Mouse (Mus musculus) embryonic facial prominence, embryonic 13.5 days (tissue): ENCODE results near the gene Olfr187. TPM values are rescaled to one million over a fixed set of nuclear protein-coding genes. Genes with fewer than 3 reads are reported as not detected.

ENCODE experiments used
- ATAC-seq: fragments of 200-750 bp; cut with Nextera tagmentation; 2 replicates; pipeline ENCODE4 v1.8.0; 2017; ENCODE audit warnings: low read depth; ENCODE audit not compliant: insufficient number of reproducible peaks, insufficient read depth, low FRiP score, low TSS enrichment
- H3K27ac ChIP-seq: fragments of 300-500 bp; sonication (generic); 2 replicates; pipeline ENCODE4 v1.5.1; 2015; ENCODE audit warnings: moderate library complexity, mild to moderate bottlenecking, inconsistent platforms
- H3K27me3 ChIP-seq: fragments of 300-500 bp; sonication (generic); 2 replicates; pipeline ENCODE4 v1.6.1; 2015; ENCODE audit warnings: mild to moderate bottlenecking, inconsistent platforms
- H3K36me3 ChIP-seq: fragments of 300-500 bp; sonication (generic); 2 replicates; pipeline ENCODE4 v1.6.1; 2015; ENCODE audit warnings: mild to moderate bottlenecking, inconsistent platforms
- H3K4me1 ChIP-seq: fragments of 300-500 bp; sonication (generic); 2 replicates; pipeline ENCODE4 v1.6.1; 2015; ENCODE audit warnings: inconsistent platforms
- H3K4me2 ChIP-seq: fragments of 300-500 bp; sonication (generic); 2 replicates; pipeline ENCODE4 v1.6.1; 2015; ENCODE audit warnings: moderate library complexity, mild to moderate bottlenecking, inconsistent platforms
- H3K4me3 ChIP-seq: fragments of 300-500 bp; sonication (generic); 2 replicates; pipeline ENCODE4 v1.5.1; 2015; ENCODE audit warnings: mild to moderate bottlenecking, inconsistent platforms
- H3K9ac ChIP-seq: fragments of 300-500 bp; sonication (generic); 2 replicates; pipeline ENCODE4 v1.6.1; 2015; ENCODE audit warnings: mild to moderate bottlenecking, inconsistent platforms
- H3K9me3 ChIP-seq: fragments of 300-500 bp; sonication (generic); 2 replicates; pipeline ENCODE4 v1.6.1; 2016; ENCODE audit warnings: inconsistent platforms
- WGBS: fragments of 180-500 bp; shearing (Covaris S2); methylation state at CpG from one replicate; pipeline ENCODE4 v1.1.7; 2015; ENCODE audit warnings: mixed read lengths; 5-methylcytosine and 5-hydroxymethylcytosine counted together
- polyA plus RNA-seq: library from polyadenylated mRNA; unstranded; fragments of >200 nt; fragmentation: Nextera tagmentation; extraction: Ambion mirVana; gene quantifications from 2 replicates; pipeline ENCODE4 v1.2.1, GENCODE M21; 2015

Olfr187 gene
- polyA plus RNA-seq, 1 experiment from 2014 or later = not detected

DNA sequence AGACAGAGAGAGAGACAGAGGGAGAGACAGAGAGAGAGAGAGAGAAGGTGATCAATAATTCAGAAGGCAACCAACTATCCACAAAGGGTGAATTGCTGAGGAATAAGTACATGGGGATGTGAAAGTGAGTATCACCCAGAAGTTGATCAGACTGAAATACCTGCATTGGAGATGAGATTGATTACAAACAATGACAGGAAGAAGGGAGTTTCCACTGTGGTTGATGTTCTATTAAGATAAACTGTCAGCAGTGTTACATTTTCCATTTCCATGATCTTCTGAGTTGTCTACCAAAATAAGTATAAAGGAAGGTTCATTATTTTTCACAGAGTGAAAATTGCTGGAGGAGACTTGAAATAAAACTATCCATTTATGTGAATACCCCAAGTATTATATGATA, 32.4 kb downstream of the Olfr187 start:
- H3K36me3 ChIP-seq = no peaks in the 10 kb centered on the region
- ATAC-seq = no peak
- no peak overlapping the region for H3K4me3 ChIP-seq
- no peaks in the 10 kb centered on the region for H3K27me3 ChIP-seq
- H3K9ac ChIP-seq = no peak overlapping the region
- H3K4me2 ChIP-seq = no peak overlapping the region
- no peak overlapping the region for H3K27ac ChIP-seq
- H3K4me1 ChIP-seq = no peaks in the 10 kb centered on the region
- H3K9me3 ChIP-seq = no peaks in the 10 kb centered on the region

DNA sequence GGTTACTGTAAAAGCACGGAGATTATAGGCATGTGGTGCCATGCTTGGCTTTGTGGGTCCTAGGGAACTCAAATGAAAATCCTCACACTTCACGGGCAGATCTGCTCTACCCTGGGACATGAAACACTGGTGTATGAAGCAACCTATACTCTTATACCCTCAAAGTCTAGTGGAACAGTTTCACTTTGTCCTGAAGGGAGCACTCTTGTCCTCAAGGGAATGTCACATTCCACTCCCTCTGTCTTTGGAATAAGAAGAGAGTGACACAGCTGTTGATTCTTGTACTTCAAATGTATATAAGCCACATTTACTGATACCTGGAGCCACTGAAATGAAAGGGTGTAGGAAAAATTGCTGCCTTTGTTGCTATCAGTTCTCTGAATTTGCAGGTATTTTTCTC, 44.5 kb downstream of the Olfr187 start, which contains the start of gene Olfr183:
TSS of gene Olfr183 (plus strand) at position 301 of the 400 bp plus-strand sequence.
- Histone ChIP-seq H3K27ac (no peak within 1 kb of the TSS), H3K9me3 (no peaks in the 10 kb centered on the region), H3K4me1 (no peaks in the 10 kb centered on the region), H3K4me3 (no peak within 1 kb of the TSS), H3K27me3 (no peaks in the 10 kb centered on the region), H3K4me2 (no peak within 1 kb of the TSS), H3K9ac (no peak within 1 kb of the TSS), H3K36me3 (no peaks in the 10 kb centered on the region)
- WGBS = 67% methylated on average over 2 of the region's 2 CpGs
- ATAC-seq = no peak

Other genes starting within 250 kb of the Olfr187 start
- gene Olfr173, start 239.5 kb downstream of the Olfr187 start, polyA plus RNA-seq = not detected in 2 replicates
- not detected in 2 replicates for gene Olfr175-ps1, start 213.0 kb downstream of the Olfr187 start, polyA plus RNA-seq
- not detected in 2 replicates for gene Olfr177, start 165.0 kb downstream of the Olfr187 start, polyA plus RNA-seq
- not detected in 2 replicates for gene Olfr178, start 147.7 kb downstream of the Olfr187 start, polyA plus RNA-seq
- gene Olfr181, start 111.0 kb downstream of the Olfr187 start, polyA plus RNA-seq = not detected in 2 replicates
- gene Olfr180, start 110.4 kb downstream of the Olfr187 start, polyA plus RNA-seq = not detected in 2 replicates
- not detected in 2 replicates for gene Olfr183, start 44.4 kb downstream of the Olfr187 start, polyA plus RNA-seq
- gene Olfr186, start 9.5 kb downstream of the Olfr187 start, polyA plus RNA-seq = not detected in 2 replicates
- not detected in 2 replicates for gene Olfr190, start 38.2 kb upstream of the Olfr187 start, polyA plus RNA-seq
- gene Olfr191, start 50.1 kb upstream of the Olfr187 start, polyA plus RNA-seq = not detected in 2 replicates
- gene Olfr193, start 72.1 kb upstream of the Olfr187 start, polyA plus RNA-seq = not detected in 2 replicates
- not detected in 2 replicates for gene Olfr194, start 81.3 kb upstream of the Olfr187 start, polyA plus RNA-seq
- not detected in 2 replicates for gene Olfr195, start 107.3 kb upstream of the Olfr187 start, polyA plus RNA-seq
- not detected in 2 replicates for gene Olfr196, start 130.7 kb upstream of the Olfr187 start, polyA plus RNA-seq
- not detected in 2 replicates for gene Olfr198, start 163.8 kb upstream of the Olfr187 start, polyA plus RNA-seq
- not detected in 2 replicates for gene Olfr199, start 180.0 kb upstream of the Olfr187 start, polyA plus RNA-seq
- not detected in 2 replicates for gene Olfr201, start 232.9 kb upstream of the Olfr187 start, polyA plus RNA-seq
- gene Olfr202, start 247.0 kb upstream of the Olfr187 start, polyA plus RNA-seq = 0.39 TPM in 1 of 2 replicates, not detected in the other